Comparison of ENCODE assay signal across 19 mouse cellular contexts in genomic region chr3:131198991-131199390, GRCm38 (mm10).
"Had no signal": no experiment of that assay in that cellular context is flagged by ENCODE, and none has a peak within 500 bp of the region (broad histone marks: within the 10 kb centered on the region; RNA-seq: fewer than 3 reads in every experiment).

No protein-coding gene starts in this region.

- H3K4me2 ChIP-seq: lung, embryonic 14.5 days; midbrain, embryonic 12.5 days; neural tube, embryonic 13.5 days; neural tube, embryonic 15.5 days had no signal

- H3K4me3 ChIP-seq: midbrain, embryonic 10.5 days; midbrain, embryonic 12.5 days; myocyte; neural tube, embryonic 13.5 days; neural tube, embryonic 15.5 days had no signal

- DNase-seq: lung, adult 18-20 months; lung, embryonic 14.5 days; lung, postnatal 10 days; lung, postnatal 4 days; midbrain, embryonic 14.5 days; retina, postnatal 1 day; right cerebral cortex, adult 18-20 months; right cerebral cortex, postnatal 14 days; right cerebral cortex, postnatal 4 days; spleen, adult 18-20 months; thymus, adult 18-20 months; thymus, postnatal 14 days; thymus, postnatal 36 days had no signal

- H3K27ac ChIP-seq: midbrain, embryonic 10.5 days; midbrain, embryonic 12.5 days; neural tube, embryonic 13.5 days; neural tube, embryonic 15.5 days had no signal

- H3K36me3 ChIP-seq: neural tube, embryonic 13.5 days; neural tube, embryonic 15.5 days had no signal

- H3K27me3 ChIP-seq: midbrain, embryonic 12.5 days; neural tube, embryonic 13.5 days; neural tube, embryonic 15.5 days had no signal

- ATAC-seq: midbrain, embryonic 16.5 days had no signal

- H3K9me3 ChIP-seq: midbrain, embryonic 10.5 days; midbrain, embryonic 12.5 days; neural tube, embryonic 13.5 days; neural tube, embryonic 15.5 days had no signal

- H3K4me1 ChIP-seq: neural tube, embryonic 13.5 days; neural tube, embryonic 15.5 days had no signal

- H3K9ac ChIP-seq: lung, embryonic 14.5 days; midbrain, embryonic 12.5 days; neural tube, embryonic 13.5 days; neural tube, embryonic 15.5 days had no signal
